Mouse (Mus musculus) heart, adult 11 months (tissue): ENCODE measurements around the gene Lypd6.

Experiments used
- DNase-seq: peaks from one replicate; pipeline ENCODE4 v3.0.0; 2022

Gene Lypd6

GRCm38 (mm10) chr2:50175709-50176108 lies 109.5 kb downstream of the Lypd6 start:
- DNase-seq = no peak

GRCm38 (mm10) chr2:50179164-50179563 lies 112.9 kb downstream of the Lypd6 start:
- no peak for DNase-seq

GRCm38 (mm10) chr2:50180423-50180822 lies 114.2 kb downstream of the Lypd6 start:
- DNase-seq = no peak

GRCm38 (mm10) chr2:50181332-50181731 lies 115.1 kb downstream of the Lypd6 start:
- no peak for DNase-seq

- DNase-seq = no peak
Observed at GRCm38 (mm10) chr2:50186711-50187405, 120.6 kb downstream of the Lypd6 start.

GRCm38 (mm10) chr2:50188856-50189255 lies 122.6 kb downstream of the Lypd6 start:
- DNase-seq = no peak

- DNase-seq = peak; percentile 53
Observed at GRCm38 (mm10) chr2:50196681-50197080, 130.5 kb downstream of the Lypd6 start.

- no peak for DNase-seq
Observed at GRCm38 (mm10) chr2:50197801-50198200, 131.6 kb downstream of the Lypd6 start.

GRCm38 (mm10) chr2:50200541-50200940 lies 134.3 kb downstream of the Lypd6 start:
- DNase-seq = peak; percentile 87

- DNase-seq = no peak
Observed at GRCm38 (mm10) chr2:50220574-50220973, 154.3 kb downstream of the Lypd6 start.

- no peak for DNase-seq
Observed at GRCm38 (mm10) chr2:50225019-50225418, 158.8 kb downstream of the Lypd6 start.

GRCm38 (mm10) chr2:50233491-50233890 lies 167.3 kb downstream of the Lypd6 start:
- no peak for DNase-seq
